Comparison of ENCODE assay signal across 13 mouse cellular contexts in genomic region chr5:120472770-120473169, GRCm38 (mm10). TPM values are rescaled to one million over a fixed set of nuclear protein-coding genes. Genes with fewer than 3 reads are reported as not detected.
DNase-seq lines count a peak whose midpoint lies in the region; ATAC-seq and TF ChIP-seq lines count a peak whose summit lies in the region.
"Had no signal": no experiment of that assay in that cellular context is flagged by ENCODE, and none has a peak within 500 bp of the region (broad histone marks: within the 10 kb centered on the region; RNA-seq: fewer than 3 reads in every experiment).

Sdsl (minus strand) TSS chr5:120472810.

- H3K4me2 ChIP-seq in heart, embryonic 14.5 days (ENCODE audit: low read length): no peak within 1 kb of the TSS
- no peak within 1 kb of the TSS for H3K4me2 ChIP-seq in heart, embryonic 11.5 days
- H3K4me2 ChIP-seq in intestine, embryonic 15.5 days (replicated peaks): no peak within 1 kb of the TSS
- H3K4me2 ChIP-seq in forebrain, postnatal 0 days (ENCODE audit: low read depth): no peak within 1 kb of the TSS
- H3K4me2 ChIP-seq: midbrain, embryonic 12.5 days had no signal

- WGBS in heart, embryonic 14.5 days: 63% methylated on average over 8 of the region's 8 CpGs
- 64% methylated on average over 8 of the region's 8 CpGs for WGBS in heart, embryonic 11.5 days (ENCODE audit: insufficient replicate concordance)
- WGBS in liver, adult 2 months: 22% methylated on average over 8 of the region's 8 CpGs
- 64% methylated on average over 8 of the region's 8 CpGs for WGBS in intestine, embryonic 15.5 days
- WGBS in forebrain, postnatal 0 days: 85% methylated on average over 8 of the region's 8 CpGs

- no peak for TF ChIP-seq POLR2A in liver, adult 2 months (IDR thresholded peaks at IDR 0.05; ENCODE audit: extremely low read depth, insufficient read depth, low read length)

- H3K79me2 ChIP-seq in liver, adult 2 months (ENCODE audit: control insufficient read depth, insufficient read depth, low read length): no peaks in the 10 kb centered on the region

- peak; percentile 93 for DNase-seq in liver, adult 2 months (ENCODE audit: extremely low read depth, low read depth, low spot score)
- no peak for DNase-seq in liver
- no peak for DNase-seq in forebrain, postnatal 0 days
- no peak for DNase-seq in gastrocnemius, postnatal 4 days (ENCODE audit: low spot score in 2 of 2)
- no peak for DNase-seq in gastrocnemius, postnatal 10 days
- DNase-seq: gastrocnemius, postnatal 25 days had no signal

- ATAC-seq in heart, embryonic 14.5 days (ENCODE audit: insufficient number of reproducible peaks, insufficient read depth, low FRiP score, low read depth): no peak
- ATAC-seq in heart, embryonic 11.5 days (replicated peaks; ENCODE audit: insufficient number of reproducible peaks, low FRiP score, low TSS enrichment): no peak
- ATAC-seq in intestine, embryonic 15.5 days: no peak
- ATAC-seq in forebrain, postnatal 0 days: no peak
- ATAC-seq: forebrain, embryonic 16.5 days; hindbrain, embryonic 16.5 days had no signal

- H3K4me1 ChIP-seq in heart, embryonic 14.5 days (ENCODE audit: control insufficient read depth in 2 of 2, insufficient read depth in 2 of 2, low read length in 2 of 2): peaks cover 2 to 4% of the 10 kb centered on the region in 2 experiments; a peak in 2 of 4 replicates
- peaks cover 6% of the 10 kb centered on the region for H3K4me1 ChIP-seq in heart, embryonic 11.5 days (ENCODE audit: control insufficient read depth, insufficient read depth, low read length)
- peaks cover 14% of the 10 kb centered on the region for H3K4me1 ChIP-seq in liver, adult 2 months (ENCODE audit: control insufficient read depth, insufficient read depth, low read length)
- no peaks in the 10 kb centered on the region for H3K4me1 ChIP-seq in intestine, embryonic 15.5 days (replicated peaks)
- H3K4me1 ChIP-seq in forebrain, postnatal 0 days (ENCODE audit: insufficient read depth): no peaks in the 10 kb centered on the region

- no peaks in the 10 kb centered on the region for H3K36me3 ChIP-seq in heart, embryonic 14.5 days (ENCODE audit: control insufficient read depth, insufficient read depth, low read length)
- H3K36me3 ChIP-seq in heart, embryonic 11.5 days (ENCODE audit: control insufficient read depth, insufficient read depth, low read length): no peaks in the 10 kb centered on the region
- H3K36me3 ChIP-seq in liver, adult 2 months (ENCODE audit: control insufficient read depth, insufficient read depth, low read length): no peaks in the 10 kb centered on the region
- H3K36me3 ChIP-seq in intestine, embryonic 15.5 days: no peaks in the 10 kb centered on the region
- no peaks in the 10 kb centered on the region for H3K36me3 ChIP-seq in forebrain, postnatal 0 days (ENCODE audit: insufficient read depth)
- H3K36me3 ChIP-seq: midbrain, embryonic 12.5 days had no signal

- peaks cover 10% of the 10 kb centered on the region for H3K27me3 ChIP-seq in heart, embryonic 14.5 days (ENCODE audit: control insufficient read depth, insufficient read depth, low read length)
- H3K27me3 ChIP-seq in heart, embryonic 11.5 days (ENCODE audit: control insufficient read depth, insufficient read depth, low read length): no peaks in the 10 kb centered on the region
- no peaks in the 10 kb centered on the region for H3K27me3 ChIP-seq in liver, adult 2 months (ENCODE audit: control insufficient read depth, insufficient read depth, low read length)
- no peaks in the 10 kb centered on the region for H3K27me3 ChIP-seq in intestine, embryonic 15.5 days (replicated peaks)
- H3K27me3 ChIP-seq in forebrain, postnatal 0 days (ENCODE audit: insufficient read depth, low read length): no peaks in the 10 kb centered on the region

- no peak within 1 kb of the TSS for H3K9ac ChIP-seq in heart, embryonic 14.5 days (ENCODE audit: low read length)
- no peak within 1 kb of the TSS for H3K9ac ChIP-seq in heart, embryonic 11.5 days (ENCODE audit: low read depth, low read length)
- H3K9ac ChIP-seq in liver, adult 2 months (ENCODE audit: low read depth, low read length): no peak within 1 kb of the TSS
- H3K9ac ChIP-seq in intestine, embryonic 15.5 days: no peak within 1 kb of the TSS
- no peak within 1 kb of the TSS for H3K9ac ChIP-seq in forebrain, postnatal 0 days
- H3K9ac ChIP-seq: liver, embryonic 14.5 days; midbrain, embryonic 12.5 days had no signal

- no peak within 1 kb of the TSS for H3K27ac ChIP-seq in heart, embryonic 14.5 days (replicated peaks in 1 of 2; ENCODE audit: control insufficient read depth in 1 of 2, insufficient read depth in 1 of 2, low read depth in 2 of 2, low read length in 2 of 2)
- no peak within 1 kb of the TSS for H3K27ac ChIP-seq in heart, embryonic 11.5 days (ENCODE audit: low read depth, low read length)
- H3K27ac ChIP-seq in liver, adult 2 months (replicated peaks; ENCODE audit: insufficient read depth, low read depth, low read length): peak within 1 kb of the TSS; percentile 88
- no peak within 1 kb of the TSS for H3K27ac ChIP-seq in intestine, embryonic 15.5 days
- no peak within 1 kb of the TSS for H3K27ac ChIP-seq in forebrain, postnatal 0 days (ENCODE audit: low read depth, low read length)
- H3K27ac ChIP-seq: liver, embryonic 14.5 days; midbrain, embryonic 12.5 days had no signal

- TF ChIP-seq CTCF in liver, adult 2 months (IDR thresholded peaks at IDR 0.05; ENCODE audit: low read depth, low read length): no peak
- TF ChIP-seq CTCF in forebrain, postnatal 0 days (IDR thresholded peaks at IDR 0.05; ENCODE audit: low read depth): no peak

- H3K4me3 ChIP-seq in heart, embryonic 14.5 days (ENCODE audit: control insufficient read depth in 1 of 2, insufficient read depth in 1 of 2, low read depth in 1 of 2, low read length in 2 of 2): no peak within 1 kb of the TSS
- no peak within 1 kb of the TSS for H3K4me3 ChIP-seq in heart, embryonic 11.5 days (ENCODE audit: low read depth, low read length)
- no peak within 1 kb of the TSS for H3K4me3 ChIP-seq in liver, adult 2 months (ENCODE audit: insufficient read depth, low read depth, low read length)
- H3K4me3 ChIP-seq in intestine, embryonic 15.5 days (replicated peaks): no peak within 1 kb of the TSS
- no peak within 1 kb of the TSS for H3K4me3 ChIP-seq in forebrain, postnatal 0 days (ENCODE audit: low read depth, low read length)
- H3K4me3 ChIP-seq: midbrain, embryonic 12.5 days had no signal

- no peaks in the 10 kb centered on the region for H3K9me3 ChIP-seq in heart, embryonic 14.5 days (ENCODE audit: control insufficient read depth, low read length)
- no peaks in the 10 kb centered on the region for H3K9me3 ChIP-seq in heart, embryonic 11.5 days (replicated peaks; ENCODE audit: control insufficient read depth, low read length)
- no peaks in the 10 kb centered on the region for H3K9me3 ChIP-seq in intestine, embryonic 15.5 days
- no peaks in the 10 kb centered on the region for H3K9me3 ChIP-seq in forebrain, postnatal 0 days (ENCODE audit: low read length)
- H3K9me3 ChIP-seq: midbrain, embryonic 12.5 days had no signal

RNA-seq across cellular contexts. Expression of gene Sdsl, which starts in this region (rescaled TPM):
- polyA plus RNA-seq in heart, embryonic 14.5 days (2014; fragmentation: Nextera tagmentation; extraction: Ambion mirVana): 14.1 and 14.4 TPM in 2 replicates
- polyA plus RNA-seq in heart, embryonic 11.5 days (2014; fragmentation: Nextera tagmentation; extraction: Ambion mirVana): 6.6 and 8.6 TPM in 2 replicates
- total RNA-seq in liver, adult 2 months (2014; rRNA removed): 11.7 and 23.2 TPM in 2 replicates
- polyA plus RNA-seq in liver, adult 2 months (2012; rRNA removed): 18.6 and 25.9 TPM in 2 replicates
- polyA plus RNA-seq in intestine, embryonic 15.5 days (2015; fragmentation: Nextera tagmentation; extraction: Ambion mirVana): 14.0 and 18.0 TPM in 2 replicates
- 1.3 and 3.0 TPM in 2 replicates for total RNA-seq in forebrain, postnatal 0 days (2014; rRNA removed)
- 2.3 and 3.1 TPM in 2 replicates for polyA plus RNA-seq in forebrain, postnatal 0 days (2015; fragmentation: Nextera tagmentation; extraction: Ambion mirVana)
- under 1 TPM; 0.32 to 0.73 TPM for total RNA-seq in gastrocnemius, postnatal 4 days (2021)
- 1 to 10 TPM in 1 of 2 experiments, under 1 TPM in 1; 0.26 to 1.2 TPM for total RNA-seq in gastrocnemius, postnatal 10 days (2021)
